Mouse (Mus musculus): ENCODE data around the gene Slc35c2.

DNA sequence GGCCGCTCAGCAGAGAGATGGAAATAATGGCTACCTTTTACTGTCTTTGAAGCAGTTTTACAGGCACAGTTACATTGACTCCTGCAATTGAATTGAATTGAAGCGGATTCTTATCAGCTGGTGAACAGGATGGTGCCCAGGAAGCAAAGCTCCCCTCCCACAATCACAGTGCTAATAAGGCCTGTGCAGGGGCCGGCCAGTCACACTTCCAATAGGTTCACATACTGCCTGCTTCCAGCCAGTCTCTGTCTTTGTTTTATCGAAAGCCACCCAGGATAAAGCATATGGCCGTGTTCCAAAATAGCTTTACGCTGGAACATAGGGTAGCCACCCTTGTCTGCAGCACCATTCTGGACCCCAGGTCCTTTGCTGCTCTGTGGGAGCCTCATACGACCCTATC is 39.7 kb upstream of the Slc35c2 start:
- TF ChIP-seq CTCF (IDR thresholded peaks at IDR 0.05; ENCODE audit: extremely low read depth, insufficient read length, insufficient replicate concordance, low read depth, low read length) (no peak), POLR2A (IDR thresholded peaks at IDR 0.05; ENCODE audit: low read depth, low read length) (no peak)
